Mouse (Mus musculus) lung, postnatal 0 days (tissue): Measurements from ENCODE around the gene Dop1b.

ENCODE experiments used
- CTCF ChIP-seq: IDR thresholded peaks from 2 replicates; pipeline ENCODE4 v1.5.1; 2016; ENCODE audit warnings: antibody characterized with exemption, mild to moderate bottlenecking
- EP300 ChIP-seq: IDR thresholded peaks from 2 replicates; pipeline ENCODE4 v1.6.1; 2016; ENCODE audit warnings: antibody characterized with exemption, mild to moderate bottlenecking, control low read depth

DNA sequence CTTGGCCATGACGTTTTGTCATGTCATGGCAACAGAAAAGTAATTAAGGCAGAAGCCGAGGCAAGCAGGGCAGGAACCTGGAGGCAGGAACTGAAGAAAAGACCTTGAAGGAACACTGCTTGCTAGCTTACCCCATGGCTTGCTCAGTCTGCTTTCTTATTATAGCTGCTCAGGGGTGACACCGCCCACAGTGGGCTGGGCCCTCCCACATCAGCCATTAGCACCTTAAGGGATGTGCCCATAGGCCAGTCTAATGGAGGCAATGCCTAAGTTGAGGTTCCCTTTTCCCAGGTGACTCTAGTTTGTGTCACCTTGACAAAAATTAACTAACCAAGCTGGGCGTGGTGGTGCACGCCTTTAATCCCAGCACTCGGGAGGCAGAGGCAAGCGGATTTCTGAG lies 4.6 kb upstream of the Dop1b start:
- no peak for TF ChIP-seq CTCF
- TF ChIP-seq EP300 = no peak
